Mouse (Mus musculus): ENCODE data around the gene Ifi211.
"Not testable (repeated sequence)": the region's sequence is repeated elsewhere in the genome, so short reads cannot be mapped to it uniquely, and the experiment has no call there.

Gene Ifi211

DNA sequence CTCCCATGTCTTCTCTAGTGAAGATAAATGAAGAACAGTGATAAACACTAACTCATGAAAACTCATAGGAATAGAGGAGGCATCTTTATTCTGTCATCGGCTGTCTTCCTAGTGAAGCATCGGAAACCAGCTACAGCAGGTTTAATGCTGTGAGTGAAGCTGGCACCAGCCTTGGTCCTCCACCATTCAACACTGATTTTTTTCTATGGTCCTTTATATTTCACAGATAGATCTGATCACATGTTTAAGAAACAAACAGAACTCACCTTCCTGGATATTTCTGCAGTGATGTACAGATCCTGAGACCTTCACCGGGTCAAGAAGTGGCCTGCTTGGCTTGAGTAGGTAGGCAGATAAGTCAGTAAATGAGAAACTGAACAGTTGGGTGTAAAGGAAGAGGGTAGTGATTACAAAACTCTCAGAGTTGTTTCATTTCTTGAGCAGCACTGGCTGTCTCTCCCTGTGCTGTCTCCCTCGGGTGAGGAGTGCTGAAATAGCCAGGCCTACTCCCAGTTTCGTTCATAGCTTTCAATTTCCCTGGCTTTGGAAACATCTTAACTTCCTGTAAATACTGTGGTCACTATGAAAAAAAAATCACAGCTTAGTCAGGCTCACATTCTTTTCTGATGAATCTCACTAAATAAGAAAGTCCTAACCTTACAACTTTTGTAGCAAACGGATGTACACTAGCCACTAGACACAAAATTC lies at the start of gene Ifi211:
TSS of gene Ifi211 (minus strand) at position 499 of the 708 bp plus-strand sequence.
- DNase-seq, result peak; percentile 6

DNA sequence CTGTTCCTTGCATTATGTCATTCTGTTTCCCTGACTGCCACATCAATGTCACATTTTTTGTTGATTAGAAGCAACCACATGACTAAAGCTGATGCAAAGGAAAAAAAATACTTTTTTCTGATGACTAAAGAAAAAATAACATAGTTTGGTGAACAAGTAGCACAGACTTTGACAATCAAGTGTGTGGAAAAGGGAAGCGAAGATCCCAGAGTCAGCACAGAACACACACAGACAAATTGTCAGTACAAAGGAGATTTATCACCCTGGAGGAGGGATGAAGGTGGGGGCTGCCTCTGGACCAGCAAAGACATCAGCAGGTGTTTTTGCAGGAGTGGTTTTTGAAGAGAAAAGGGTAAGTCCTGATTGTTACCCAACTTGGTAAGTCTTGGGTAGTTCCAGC lies 48.6 kb upstream of the Ifi211 start:
- DNase-seq, result not testable (repeated sequence)

DNA sequence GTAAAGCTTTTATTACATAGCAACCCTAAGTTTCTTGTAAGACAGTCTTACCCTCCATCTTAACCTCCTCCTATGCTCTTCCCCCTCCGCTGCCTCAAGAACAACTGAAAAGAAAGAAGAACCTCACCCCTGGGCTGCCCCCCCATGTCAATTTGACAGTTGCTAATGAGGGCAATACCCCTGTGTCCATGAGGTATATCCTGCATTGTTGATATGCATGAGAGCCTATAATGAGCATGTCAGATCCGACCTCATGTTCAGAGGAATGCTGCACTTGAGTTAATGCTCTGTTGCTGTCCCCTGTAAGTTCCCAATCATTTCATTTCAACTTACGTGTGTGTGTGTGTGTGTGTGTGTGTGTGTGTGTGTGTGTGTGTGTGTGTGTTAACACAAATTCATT lies 47.2 kb upstream of the Ifi211 start:
- DNase-seq, result not testable (repeated sequence)

DNA sequence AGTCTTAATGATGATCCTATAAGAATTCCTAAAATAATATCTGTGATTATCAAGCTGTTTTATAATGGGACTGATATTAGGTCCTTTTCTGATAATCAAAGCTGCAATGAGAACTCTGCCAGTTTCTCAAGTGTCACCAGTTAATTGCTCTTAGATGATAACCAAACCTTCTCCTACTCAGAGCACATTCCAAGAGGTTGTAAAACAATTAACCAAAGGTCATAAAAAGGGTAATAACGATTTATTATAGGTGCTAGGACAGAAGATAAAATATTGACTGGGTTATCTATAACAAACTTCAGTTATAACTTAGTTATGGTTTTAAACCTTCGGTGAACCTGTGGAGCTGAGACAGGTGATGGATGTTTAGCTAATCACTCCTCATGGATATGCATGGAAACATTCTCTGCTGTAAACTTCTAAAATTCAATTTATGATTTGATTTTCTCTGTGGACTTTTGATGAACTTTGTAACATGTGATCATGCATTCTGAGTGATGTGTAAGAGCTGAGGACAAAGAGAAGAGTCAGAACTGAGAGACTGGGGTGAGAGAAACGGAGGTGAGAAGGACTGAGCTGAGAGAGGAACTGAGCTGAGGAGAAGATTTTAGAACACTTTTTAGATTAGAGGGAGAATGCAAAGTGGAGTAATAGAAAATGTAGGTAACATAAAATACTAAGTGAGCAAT lies 43.1 kb upstream of the Ifi211 start:
- DNase-seq, result not testable (repeated sequence)

DNA sequence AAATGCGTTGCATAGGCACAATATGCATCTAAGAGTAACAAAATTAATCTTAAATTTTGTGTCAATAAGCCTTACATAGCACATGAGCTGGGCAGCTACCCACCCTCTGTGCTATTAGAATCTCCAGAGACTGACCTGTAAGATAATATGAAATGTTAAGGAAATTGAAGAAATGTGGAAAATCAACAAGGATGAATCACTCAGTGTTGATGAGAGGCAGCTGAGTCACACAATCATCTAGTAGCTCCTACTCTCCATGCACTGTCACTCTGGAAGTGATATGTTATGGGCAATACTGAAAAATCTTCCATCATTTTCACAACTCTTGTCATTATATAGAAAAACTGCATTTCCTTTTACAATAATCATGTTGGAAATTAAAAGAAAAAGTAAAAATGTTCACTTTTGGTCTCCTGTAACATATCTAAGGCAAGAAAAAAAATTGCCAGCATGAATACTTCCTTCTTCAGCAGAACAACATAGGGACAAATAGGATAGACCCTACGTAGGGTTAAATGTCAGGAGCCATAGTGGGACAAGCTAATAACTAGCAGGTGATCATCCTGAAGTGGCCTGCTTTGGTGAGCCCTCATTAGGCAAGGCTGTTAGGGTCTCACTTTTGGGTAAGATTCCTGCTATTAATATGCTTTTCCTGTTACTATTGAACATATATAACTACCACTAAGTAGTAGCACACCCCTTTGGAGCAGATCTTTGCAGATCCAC lies 42.4 kb upstream of the Ifi211 start:
- DNase-seq, result no peak

DNA sequence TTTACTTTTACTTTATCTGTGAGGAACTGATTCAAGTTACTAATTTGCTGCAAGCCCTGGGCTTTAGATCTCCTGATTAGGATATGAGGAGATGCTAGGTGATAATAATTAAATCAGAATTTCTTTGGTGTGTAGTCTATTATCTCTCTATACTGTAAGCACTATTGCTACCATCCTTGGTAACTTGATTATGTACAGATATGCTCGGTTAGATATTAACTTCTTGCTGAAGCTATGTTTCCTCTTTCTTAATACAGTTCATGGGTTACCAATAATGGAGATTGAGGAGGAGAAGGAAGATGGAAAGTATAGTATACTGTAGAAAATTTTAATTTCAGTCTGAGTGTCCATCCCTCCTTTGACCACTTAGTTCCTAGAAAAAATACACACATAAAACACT lies 40.7 kb upstream of the Ifi211 start:
- DNase-seq, result no peak

DNA sequence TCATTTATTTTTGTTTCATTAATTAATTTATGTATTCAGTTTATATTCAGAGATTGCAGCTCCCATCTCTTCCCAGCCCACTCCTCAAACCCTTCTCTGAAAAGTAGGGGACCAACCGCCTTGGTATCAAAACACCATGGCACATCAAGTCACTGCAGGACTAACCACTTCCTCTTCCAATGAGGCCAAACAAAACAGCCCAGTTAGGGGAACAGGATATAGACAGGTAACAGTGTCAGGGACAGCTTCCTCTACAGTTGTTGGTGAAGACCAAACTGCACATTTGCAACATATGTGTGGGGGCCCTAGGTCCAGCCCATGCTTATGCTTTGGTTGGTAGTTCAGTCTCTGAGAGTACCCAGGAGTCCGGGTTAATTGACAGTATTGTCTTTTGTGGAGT lies 36.2 kb upstream of the Ifi211 start:
- DNase-seq, result not testable (repeated sequence)

DNA sequence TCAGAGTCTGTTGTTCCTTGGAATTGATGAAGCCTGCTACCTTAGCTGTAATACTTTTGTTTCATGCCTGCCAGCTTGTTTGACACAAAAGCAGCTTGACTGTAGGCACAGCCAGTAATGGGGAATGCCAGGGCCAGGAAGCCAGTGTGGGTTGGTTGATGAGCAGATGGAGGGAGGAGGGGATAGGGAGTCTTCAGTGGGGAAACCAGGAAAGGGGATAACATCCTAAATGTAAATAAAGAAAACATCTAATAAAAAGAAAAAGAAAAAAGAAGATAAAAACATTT lies 29.9 kb upstream of the Ifi211 start:
- not testable (repeated sequence) for DNase-seq

DNA sequence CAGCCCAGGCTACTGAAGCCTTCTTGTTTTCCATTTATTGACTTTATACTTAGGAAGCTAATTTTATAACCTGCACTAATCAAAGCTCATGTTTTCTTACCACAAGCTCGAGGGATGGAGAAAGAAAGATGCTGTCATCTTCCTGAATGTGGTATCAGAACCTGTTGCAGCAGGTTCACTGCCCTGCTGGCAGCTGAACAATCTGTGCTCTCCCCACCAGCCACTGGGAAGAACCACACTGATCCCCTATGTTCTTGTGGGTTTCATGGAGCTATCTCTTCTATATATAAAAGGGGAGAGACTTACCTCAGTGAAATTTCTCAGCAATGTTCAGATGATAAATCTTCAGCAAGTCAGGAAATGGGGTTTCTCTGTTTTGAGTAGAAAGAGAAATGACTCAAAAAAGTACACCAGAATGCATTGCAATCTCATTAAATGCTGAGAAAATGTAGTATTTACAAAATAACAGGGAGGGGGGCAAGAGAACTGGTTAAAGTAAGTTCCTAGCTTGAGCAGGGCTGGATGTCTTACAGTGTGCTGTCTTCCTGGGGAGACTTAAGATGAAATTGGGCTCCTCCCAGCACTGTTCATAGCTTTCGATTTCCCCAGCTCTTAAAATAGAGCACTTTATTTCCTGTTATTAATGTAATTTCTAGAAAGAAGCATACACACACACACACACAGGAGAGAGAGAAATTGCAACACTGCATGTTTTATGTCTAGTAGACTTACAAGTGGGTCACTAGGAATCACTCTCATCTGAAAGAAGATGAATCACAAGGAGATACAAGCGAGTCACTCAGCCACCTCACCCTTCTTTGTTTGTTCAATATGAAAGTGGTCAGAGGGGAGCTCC lies 29.3 kb upstream of the Ifi211 start, which contains the start of the genes Mndal and Ifi203:
TSS of gene Mndal (minus strand) at position 568 of the 856 bp plus-strand sequence.
TSS of gene Ifi203 (minus strand) at position 749 of the 856 bp plus-strand sequence.
- not testable (repeated sequence) for DNase-seq

DNA sequence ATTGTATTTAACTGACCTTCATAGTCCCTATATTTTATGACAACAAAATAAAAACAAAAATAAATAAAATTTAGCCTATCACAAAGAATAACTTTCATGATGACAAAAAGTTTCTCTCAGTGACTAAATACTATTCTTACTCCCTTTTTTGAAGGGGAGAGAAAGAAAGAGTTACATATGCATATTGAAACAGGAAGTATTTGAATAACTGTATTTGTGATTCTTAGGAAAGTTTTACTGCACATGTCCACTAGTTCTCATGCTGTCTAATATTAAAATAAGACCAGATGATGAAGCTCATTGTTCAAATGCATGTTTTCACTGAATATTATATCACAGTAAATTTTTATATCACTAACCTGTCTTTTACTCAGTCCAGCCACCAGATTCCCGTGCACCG lies 28.7 kb upstream of the Ifi211 start:
- DNase-seq, result not testable (repeated sequence)

DNA sequence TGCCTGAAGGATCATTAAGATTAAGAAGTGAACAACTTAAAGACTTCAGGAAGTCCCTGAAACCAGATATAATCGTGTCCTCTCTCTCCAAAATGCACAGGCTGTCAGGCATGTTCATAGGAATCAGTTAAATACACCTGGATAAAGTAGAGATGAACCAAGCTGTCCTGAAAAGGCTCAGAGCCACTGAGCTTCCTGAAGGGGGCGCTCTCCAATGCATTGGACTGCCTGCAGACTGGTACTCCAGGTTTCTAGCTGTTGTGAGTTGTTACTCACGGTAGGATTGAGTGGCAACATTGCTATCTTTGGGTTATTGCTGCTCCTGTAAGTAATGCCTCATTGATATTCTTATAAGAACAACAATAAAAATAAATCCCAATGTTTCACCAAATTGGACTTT lies 6.4 kb upstream of the Ifi211 start:
- not testable (repeated sequence) for DNase-seq

DNA sequence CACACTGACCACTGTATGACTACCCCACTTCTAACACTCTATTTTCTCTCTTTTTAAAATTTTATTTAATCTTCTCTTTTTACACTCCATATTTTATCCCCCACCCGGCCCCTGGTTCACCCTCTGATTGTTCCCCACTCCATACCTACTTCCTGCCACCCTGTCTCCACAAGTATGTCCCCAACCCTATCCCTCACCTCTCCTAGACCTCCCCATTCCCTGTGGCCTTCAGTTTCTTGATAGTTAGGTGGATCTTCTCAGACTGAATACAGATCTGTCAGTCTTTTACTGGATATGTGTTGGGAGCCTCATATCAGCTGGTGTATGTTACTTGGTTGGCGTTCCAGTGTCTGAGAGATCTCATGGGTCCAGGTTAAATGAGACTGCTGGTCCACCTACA lies 1.7 kb upstream of the Ifi211 start:
- no peak for DNase-seq

DNA sequence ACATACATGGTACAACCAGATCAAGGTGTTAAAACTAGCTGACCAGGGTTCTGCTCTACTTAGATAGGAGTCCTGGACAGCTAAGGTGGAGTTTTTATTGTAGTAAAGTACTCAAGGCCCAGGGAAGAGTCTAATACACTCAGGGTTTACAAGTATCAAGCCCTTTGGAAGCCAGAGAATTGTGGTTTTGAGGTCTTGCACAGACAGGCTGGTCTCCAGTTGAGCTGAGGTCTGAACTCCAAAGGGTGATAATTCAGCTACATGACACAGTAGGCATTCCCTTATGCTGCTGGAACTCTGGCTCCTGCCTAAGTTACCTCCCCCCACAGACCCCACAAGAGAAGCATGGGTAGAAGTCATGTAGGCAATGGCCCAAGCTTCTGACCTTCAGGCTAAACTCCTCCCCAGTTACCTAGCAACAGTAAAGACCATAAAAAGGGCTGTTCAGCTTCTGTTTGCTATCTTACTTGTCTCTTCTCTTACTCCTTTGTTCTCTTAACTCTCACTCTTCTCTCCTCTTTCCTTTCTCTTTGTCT lies 478 bp upstream of the Ifi211 start:
- DNase-seq, result not testable (repeated sequence)

DNA sequence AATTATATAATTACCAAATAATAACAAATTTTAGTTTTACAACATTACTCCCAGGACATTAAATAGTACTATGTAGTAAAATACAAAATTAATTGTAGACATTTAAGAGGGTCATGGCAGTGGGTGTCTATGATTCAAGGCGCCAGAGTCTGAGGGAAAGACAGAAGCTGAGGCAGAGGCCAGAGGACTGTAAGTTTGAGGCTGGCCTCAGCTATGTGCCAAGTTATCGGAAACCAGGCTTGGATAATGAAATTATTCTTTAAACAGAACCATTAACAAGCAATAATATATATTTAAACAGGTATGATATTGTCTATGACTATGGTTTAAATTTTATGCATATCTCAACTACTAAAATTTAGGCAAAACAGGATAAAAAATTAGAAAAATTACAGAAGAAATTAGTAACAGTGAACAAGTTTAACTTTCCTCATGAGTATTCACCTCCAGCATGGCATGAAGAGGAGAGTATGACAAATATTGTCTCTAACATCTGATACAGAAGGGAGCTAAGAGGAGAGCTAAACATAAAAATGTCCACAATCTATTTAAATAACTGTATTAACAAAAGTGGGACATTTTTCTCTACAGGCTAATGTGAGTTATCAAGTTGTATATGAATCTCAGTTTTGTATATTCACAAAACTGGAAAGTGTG lies 910 bp downstream of the Ifi211 start:
- DNase-seq, result no peak

DNA sequence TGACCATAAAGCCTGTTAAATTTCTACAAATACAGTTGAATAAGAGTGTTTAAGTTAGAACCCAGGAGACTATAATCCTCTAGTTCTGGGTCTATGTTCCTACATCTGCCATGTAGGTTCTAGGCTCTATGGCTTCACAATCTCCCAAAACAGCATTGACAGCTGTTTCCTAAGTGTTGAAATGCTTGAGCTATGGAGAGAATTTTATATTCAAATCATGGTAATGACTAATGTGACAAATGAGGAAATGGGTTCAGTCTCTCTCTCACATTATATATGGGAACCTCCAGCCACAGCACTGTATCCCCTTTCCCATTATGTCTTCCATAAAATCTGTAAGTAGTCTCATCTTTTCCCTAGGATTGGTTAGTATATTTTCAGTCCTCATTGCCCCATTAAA lies 4.5 kb downstream of the Ifi211 start:
- not testable (repeated sequence) for DNase-seq

DNA sequence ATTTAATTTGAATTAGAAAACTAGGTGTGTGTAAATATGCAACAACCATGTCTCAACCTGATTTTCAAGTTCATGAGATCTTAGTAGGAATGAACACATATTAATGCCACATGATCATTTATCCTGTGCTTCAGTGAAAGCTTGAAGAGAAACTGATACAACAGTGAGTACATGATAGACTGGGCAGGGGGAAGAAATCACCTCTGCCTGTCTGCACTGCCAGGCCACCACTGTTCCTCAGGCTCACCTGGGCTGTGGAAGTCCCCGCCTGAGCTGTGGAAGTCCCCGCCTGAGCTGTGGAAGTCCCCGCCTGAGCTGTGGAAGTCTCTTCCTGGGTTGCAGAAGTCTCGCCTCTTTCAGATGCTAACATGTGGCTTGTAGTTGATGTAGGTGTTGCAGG lies 7.0 kb downstream of the Ifi211 start:
- not testable (repeated sequence) for DNase-seq

DNA sequence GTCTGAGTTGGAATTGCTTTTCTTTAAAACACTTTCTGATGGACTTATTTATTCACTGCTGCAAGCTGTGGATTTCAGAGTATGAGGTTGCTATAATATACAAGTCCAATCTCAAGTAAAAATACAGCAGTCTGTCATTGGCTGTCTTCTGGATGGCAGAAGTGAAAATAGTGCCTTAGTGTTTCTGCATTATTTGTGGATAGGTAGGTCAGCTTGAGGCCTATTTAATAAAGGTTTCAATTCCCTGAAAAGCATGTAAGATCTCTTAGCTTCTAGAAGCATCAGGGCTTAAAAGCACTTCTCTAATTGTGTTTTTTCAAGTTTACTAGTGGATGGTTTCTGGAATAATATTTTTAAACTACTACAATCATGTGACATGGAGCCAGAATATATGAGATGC lies 23.1 kb downstream of the Ifi211 start:
- DNase-seq, result not testable (repeated sequence)

DNA sequence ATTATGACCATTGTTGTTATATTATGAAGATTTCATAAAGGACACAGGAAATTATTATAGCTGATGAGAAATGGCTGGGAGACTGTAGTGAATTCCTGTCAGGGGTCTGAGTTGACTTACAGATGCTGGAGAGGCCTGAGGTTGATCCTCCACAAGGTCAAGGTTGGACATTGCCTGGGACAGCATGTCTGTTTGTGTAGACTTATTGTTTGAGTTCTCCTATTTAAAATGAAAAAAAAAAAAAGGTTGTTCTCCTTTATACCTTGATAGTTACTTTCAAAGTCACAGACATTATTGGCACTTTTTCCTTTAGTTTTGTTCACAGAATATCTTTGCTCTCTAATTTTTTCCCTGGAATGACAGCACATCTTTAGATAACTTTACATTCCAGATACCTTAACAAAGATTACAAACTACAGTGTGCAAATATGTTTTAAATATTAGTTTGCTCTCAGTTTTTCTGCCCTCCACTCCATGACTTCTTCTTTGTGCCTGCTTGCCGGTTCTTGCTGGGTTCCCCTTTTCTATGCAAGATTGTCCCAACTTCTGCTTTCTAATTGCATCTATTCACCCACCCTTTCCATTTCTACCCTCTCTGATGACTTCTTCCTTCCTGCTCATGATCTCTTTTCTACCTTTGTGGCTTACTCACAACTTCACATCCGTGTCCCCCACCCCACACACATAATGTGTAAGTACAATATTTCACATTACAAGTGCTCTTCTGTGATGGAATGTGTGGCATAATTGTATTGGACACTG lies 25.6 kb downstream of the Ifi211 start:
- not testable (repeated sequence) for DNase-seq

DNA sequence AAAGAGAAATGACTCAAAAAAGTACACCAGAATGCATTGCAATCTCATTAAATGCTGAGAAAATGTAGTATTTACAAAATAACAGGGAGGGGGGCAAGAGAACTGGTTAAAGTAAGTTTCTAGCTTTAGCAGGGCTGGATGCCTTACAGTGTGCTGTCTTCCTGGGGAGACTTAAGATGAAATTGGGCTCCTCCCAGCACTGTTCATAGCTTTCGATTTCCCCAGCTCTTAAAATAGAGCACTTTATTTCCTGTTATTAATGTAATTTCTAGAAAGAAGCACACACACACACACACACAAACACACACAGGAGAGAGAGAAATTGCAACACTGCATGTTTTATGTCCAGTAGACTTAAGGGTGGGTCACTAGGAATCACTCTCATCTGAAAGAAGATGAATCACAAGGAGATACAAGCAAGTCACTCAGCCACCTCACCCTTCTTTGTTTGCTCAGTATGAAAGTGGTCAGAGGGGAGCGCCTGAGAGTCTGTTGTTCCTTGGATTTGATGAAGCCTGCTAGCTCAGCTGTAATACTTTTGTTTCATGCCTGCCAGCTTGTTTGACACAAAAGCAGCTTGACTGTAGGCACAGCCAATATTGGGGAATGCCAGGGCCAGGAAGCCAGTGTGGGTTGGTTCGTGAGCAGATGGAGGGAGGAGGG lies 32.7 kb downstream of the Ifi211 start:
- peak; percentile 9 for DNase-seq

DNA sequence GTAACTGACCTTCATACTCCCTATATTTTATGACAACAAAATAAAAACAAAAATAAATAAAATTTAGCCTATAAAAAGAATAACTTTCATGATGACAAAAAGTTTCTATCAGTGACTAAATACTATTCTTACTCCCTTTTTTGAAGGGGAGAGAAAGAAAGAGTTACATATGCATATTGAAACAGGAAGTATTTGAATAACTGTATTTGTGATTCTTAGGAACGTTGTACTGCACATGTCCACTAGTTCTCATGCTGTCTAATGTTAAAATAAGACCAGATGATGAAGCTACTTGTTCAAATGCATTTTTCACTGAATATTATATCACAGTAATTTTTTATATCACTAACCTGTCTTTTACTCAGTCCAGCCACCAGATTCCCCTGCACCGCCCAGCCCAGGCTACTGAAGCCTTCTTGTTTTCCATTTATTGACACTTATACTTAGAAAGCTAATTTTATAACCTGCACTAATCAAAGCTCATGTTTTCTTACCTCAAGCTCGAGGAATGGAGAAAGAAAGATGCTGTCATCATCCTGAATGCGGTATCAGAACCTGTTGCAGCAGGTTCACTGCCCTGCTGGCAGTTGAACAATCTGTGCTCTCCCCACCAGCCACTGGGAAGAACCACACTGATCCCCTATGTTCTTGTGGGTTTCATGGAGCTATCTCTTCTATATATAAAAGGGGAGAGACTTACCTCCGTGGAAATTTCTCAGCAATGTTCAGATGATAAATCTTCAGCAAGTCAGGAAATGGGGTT lies 33.4 kb downstream of the Ifi211 start:
- not testable (repeated sequence) for DNase-seq

Data from kidney, postnatal 10 days (tissue).